Mouse (Mus musculus) lung, postnatal 4 days (tissue): ENCODE data around the gene Osbpl7.

Source experiments
- DNase-seq, 2 experiments: peaks; one replicate each; pipeline ENCODE4 v3.0.0; 2021

Osbpl7 gene

GRCm38 (mm10) chr11:97083401-97084140 lies 33.1 kb downstream of the Osbpl7 start:
- DNase-seq: no peak

- no peak for DNase-seq
These were observed 34.5 kb downstream of the Osbpl7 start for GRCm38 (mm10) chr11:97084821-97085505.

DNA sequence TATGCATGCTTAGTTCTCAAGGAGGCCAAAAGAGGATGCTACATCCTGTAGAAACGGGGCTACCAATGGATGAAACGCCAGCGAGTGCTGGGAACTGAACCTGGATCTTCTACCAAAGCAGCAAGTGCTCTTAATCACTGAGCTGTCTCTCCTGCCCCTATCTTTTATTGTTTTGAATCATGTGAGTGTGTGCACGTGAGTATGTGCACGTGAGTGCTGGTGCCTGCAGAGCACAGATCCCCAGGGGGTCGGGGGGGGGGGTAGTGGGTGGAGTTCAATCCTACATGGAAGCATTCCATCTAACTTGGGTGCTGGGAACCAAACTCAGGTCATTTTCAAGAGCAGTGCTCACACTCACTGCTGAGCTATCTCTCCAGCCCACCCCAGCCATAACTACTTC lies 35.9 kb downstream of the Osbpl7 start:
- no peak for DNase-seq

GRCm38 (mm10) chr11:97094600-97094999 lies 44.2 kb downstream of the Osbpl7 start:
- DNase-seq: no peak

- peak in 1 of 2 experiments; percentile 42 for DNase-seq
These were observed 48.4 kb downstream of the Osbpl7 start for GRCm38 (mm10) chr11:97098791-97099190.

DNA sequence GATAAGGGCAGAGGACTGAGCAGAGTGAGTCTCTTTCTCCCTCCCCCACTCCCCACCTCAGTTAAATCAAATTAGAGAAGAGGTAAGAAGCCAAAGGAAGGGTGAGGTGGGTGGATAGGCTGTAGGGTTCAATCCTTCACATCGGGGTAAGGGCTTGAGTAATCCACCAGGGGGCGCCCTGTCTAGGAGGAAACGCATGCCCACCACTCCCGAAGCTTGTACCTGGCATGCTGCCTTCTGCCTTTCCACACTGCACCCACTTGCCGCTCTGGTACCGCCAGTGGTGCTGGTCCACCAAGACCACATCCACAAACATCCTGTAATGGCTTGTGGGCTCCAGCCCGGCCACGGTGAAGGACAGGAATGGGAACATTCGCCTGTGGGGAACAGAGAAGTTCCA lies 51.3 kb downstream of the Osbpl7 start:
- peak; percentile 68 to 83 for DNase-seq

- DNase-seq: no peak
These were observed 53.0 kb downstream of the Osbpl7 start for GRCm38 (mm10) chr11:97103163-97104090.

DNA sequence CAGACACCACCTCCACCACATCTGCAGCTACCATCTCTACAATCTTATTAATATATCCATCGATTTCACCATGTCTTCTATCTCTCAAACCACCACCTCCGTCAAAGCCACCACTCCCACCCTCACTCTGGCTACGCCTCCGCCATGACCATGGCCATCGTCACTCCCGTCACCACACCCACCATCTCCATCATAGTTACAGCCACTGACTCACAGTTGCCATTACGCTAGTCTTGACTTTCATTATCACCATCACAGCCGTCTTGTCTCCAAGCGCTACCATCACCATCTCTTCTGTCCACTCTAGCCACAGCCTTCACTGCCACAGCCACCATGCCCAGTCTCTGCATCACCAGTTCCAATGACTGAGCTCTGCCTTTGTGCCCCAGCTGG lies 53.7 kb downstream of the Osbpl7 start:
- no peak for DNase-seq

- DNase-seq: no peak
These were observed 58.5 kb downstream of the Osbpl7 start for GRCm38 (mm10) chr11:97108976-97109375.

DNA sequence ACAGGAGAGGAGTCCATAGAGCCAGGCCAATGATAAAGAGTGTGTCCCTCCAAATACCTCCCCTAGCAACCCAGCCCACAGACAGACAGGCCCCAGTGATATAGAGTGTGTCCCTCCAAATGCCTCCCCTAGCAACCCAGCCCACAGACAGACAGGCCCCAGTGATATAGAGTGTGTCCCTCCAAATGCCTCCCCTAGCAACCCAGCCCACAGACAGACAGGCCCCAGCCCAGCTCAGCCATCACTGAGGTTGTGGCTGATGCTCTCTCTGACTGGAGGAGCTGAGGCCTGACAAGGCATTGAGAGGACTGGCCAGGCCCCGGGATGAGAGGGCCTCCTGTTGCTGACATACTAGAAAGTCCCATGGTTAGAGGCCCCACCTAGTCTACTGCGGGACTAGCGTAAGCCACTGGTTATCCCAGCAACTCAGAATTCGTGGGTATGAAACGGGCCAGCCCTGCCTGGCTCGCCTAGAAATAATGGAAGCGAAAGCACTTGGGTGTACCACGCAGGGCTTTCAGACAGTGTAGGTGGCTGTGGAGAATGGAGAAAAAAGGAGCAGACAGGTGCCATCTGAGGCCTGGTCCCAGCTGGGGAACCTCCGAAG lies 62.2 kb downstream of the Osbpl7 start:
- DNase-seq: no peak

DNA sequence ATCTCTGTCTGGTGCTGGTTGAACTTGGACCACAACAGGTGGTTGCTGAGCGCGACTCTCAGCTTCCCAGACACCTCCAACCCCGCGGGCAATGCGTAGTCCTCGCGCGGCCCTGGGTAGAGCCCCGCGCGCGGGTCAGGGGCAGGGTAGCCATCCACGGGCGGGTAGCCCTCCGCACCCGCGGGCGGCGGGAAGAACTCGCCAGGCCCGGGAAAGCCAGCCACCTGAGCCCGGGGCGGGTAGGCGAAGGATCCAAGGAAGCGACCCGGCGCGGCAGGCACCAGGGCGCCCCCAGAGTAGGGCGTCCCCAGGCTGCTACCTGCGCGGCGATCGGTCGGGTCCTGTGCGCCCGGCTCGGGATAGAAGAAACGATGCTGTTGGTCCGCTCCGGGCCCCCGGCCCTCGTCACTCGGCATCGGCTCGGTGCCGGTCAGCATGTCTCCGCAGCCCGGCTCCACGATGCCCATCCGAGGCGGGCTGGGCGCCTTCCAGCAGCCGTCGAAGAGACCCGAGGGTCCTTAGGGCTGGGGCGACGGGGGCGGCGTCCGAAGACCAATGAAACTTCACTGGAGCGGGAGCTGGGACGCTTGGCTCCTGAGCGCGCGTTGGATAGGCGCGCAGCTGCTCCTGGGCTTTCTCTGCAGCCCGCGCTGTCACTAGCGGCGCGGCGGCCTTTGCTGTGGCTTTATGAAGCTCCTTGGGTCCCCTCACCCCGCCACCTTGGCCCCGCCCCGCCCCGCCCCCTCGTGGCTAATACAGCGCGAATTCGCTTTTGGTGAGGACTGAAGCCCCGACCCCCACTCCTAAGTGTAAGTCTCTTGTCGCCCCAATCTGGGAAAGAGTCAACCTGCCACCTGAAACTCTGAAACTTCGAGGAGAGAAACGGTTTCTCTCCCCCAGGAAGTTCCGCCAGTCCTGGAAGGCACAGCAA lies 64.5 kb downstream of the Osbpl7 start, which contains the start of gene Tbx21:
TSS of gene Tbx21 (minus strand) at position 661 of the 931 bp plus-strand sequence.
- DNase-seq: no peak

DNA sequence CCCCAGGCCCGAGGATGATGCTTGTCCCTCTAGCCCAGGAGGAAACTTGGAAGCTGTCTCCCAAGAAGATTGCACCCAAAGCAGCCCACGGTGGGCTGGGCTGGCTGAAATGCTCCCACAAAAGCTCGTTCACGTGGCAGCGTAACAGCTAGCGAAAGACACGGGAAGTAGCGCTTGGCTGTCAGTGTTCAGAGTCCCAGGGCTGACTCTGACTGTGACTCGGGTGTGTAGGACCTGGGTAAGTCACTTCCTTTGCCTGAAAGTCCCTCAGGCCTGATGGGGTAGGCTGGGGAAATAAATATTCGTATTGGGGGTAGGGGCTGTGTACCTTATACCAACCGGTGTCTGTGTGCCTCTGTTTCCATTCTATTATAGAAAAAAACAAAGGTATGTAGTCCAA lies 65.4 kb downstream of the Osbpl7 start:
- DNase-seq: no peak
